Mouse (Mus musculus) embryo, embryonic 10.5 days (tissue): Measurements from ENCODE around the gene Tfip11.
"Not testable (repeated sequence)": the region's sequence is repeated elsewhere in the genome, so short reads cannot be mapped to it uniquely, and the experiment has no call there.

ENCODE experiments used
- DNase-seq: peaks from one replicate; pipeline ENCODE4 v3.0.0-alpha.2; 2015; ENCODE audit warnings: low spot score

Gene Tfip11

GRCm38 (mm10) chr5:112289819-112290535 is 36.2 kb upstream of the Tfip11 start:
- DNase-seq, result no peak

GRCm38 (mm10) chr5:112290536-112290880 is 35.6 kb upstream of the Tfip11 start:
- no peak for DNase-seq

- DNase-seq, result no peak
Measured at GRCm38 (mm10) chr5:112291866-112292265, 34.3 kb upstream of the Tfip11 start.

- no peak for DNase-seq
Measured at GRCm38 (mm10) chr5:112292343-112292980, 33.7 kb upstream of the Tfip11 start.

GRCm38 (mm10) chr5:112293800-112294199 is 32.4 kb upstream of the Tfip11 start:
- DNase-seq, result no peak

- DNase-seq, result no peak
Measured at GRCm38 (mm10) chr5:112294696-112295095, 31.5 kb upstream of the Tfip11 start.

GRCm38 (mm10) chr5:112295162-112295561 is 31.0 kb upstream of the Tfip11 start:
- no peak for DNase-seq

- DNase-seq, result no peak
Measured at GRCm38 (mm10) chr5:112295564-112295963, 30.6 kb upstream of the Tfip11 start.

- no peak for DNase-seq
Measured at GRCm38 (mm10) chr5:112296404-112297181, 29.6 kb upstream of the Tfip11 start.

GRCm38 (mm10) chr5:112297257-112297656 is 28.9 kb upstream of the Tfip11 start:
- no peak for DNase-seq

GRCm38 (mm10) chr5:112298226-112298988 is 27.8 kb upstream of the Tfip11 start:
- no peak for DNase-seq

GRCm38 (mm10) chr5:112299399-112299798 is 26.8 kb upstream of the Tfip11 start:
- DNase-seq, result no peak

GRCm38 (mm10) chr5:112300112-112300511 is 26.0 kb upstream of the Tfip11 start:
- no peak for DNase-seq

- DNase-seq, result no peak
Measured at GRCm38 (mm10) chr5:112300721-112301308, 25.3 kb upstream of the Tfip11 start.

GRCm38 (mm10) chr5:112301694-112302093 is 24.5 kb upstream of the Tfip11 start:
- DNase-seq, result no peak

- DNase-seq, result no peak
Measured at GRCm38 (mm10) chr5:112302310-112302709, 23.8 kb upstream of the Tfip11 start.

GRCm38 (mm10) chr5:112305842-112306241 is 20.3 kb upstream of the Tfip11 start:
- DNase-seq, result no peak

GRCm38 (mm10) chr5:112313222-112313885 is 12.8 kb upstream of the Tfip11 start:
- no peak for DNase-seq

- DNase-seq, result no peak
Measured at GRCm38 (mm10) chr5:112316468-112316867, 9.7 kb upstream of the Tfip11 start.

GRCm38 (mm10) chr5:112317328-112317727 is 8.8 kb upstream of the Tfip11 start:
- no peak for DNase-seq

GRCm38 (mm10) chr5:112319343-112319742 is 6.8 kb upstream of the Tfip11 start:
- DNase-seq, result not testable (repeated sequence)
